Mouse (Mus musculus) frontal cortex, adult (tissue): ENCODE results near the gene Dhh.
A peak's percentile ranks its signal among the peaks of the same experiment; 100 is the strongest.

Experiments used
- ATAC-seq: cut with Nextera tagmentation; 2 replicates; pipeline ENCODE4 v1.9.2; 2017; ENCODE audit warnings: mild to moderate bottlenecking, moderate library complexity, mixed read lengths; ENCODE audit not compliant: low TSS enrichment

Dhh gene

GRCm38 (mm10) chr15:98916016-98916415 lies 17.7 kb upstream of the Dhh start:
- no peak for ATAC-seq

- ATAC-seq = no peak
These were observed 16.6 kb upstream of the Dhh start for GRCm38 (mm10) chr15:98914903-98915302.

GRCm38 (mm10) chr15:98904692-98905091 lies 6.4 kb upstream of the Dhh start:
- no peak for ATAC-seq

- no peak for ATAC-seq
These were observed 4.3 kb upstream of the Dhh start for GRCm38 (mm10) chr15:98902600-98902999.

DNA sequence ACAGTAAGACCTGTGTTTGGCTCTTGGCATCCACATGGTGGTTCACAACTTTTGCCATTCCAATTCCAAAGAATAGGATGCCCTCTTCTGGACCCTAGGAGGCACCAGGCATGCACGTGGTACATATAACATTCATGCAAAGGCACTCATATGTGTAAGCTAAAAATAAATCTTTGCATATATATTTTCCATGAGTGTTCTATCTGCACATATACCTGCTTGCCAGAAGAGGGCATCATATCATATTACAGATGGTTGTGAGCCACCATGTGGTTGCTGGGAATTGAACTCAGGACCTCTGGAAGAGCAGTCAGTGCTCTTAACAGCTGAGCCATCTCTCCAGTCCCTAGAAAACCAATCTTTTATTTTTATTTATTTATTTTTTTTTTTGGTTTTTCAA lies 3.2 kb upstream of the Dhh start:
- no peak for ATAC-seq

GRCm38 (mm10) chr15:98897495-98897894 lies 845 bp downstream of the Dhh start:
- ATAC-seq = no peak

DNA sequence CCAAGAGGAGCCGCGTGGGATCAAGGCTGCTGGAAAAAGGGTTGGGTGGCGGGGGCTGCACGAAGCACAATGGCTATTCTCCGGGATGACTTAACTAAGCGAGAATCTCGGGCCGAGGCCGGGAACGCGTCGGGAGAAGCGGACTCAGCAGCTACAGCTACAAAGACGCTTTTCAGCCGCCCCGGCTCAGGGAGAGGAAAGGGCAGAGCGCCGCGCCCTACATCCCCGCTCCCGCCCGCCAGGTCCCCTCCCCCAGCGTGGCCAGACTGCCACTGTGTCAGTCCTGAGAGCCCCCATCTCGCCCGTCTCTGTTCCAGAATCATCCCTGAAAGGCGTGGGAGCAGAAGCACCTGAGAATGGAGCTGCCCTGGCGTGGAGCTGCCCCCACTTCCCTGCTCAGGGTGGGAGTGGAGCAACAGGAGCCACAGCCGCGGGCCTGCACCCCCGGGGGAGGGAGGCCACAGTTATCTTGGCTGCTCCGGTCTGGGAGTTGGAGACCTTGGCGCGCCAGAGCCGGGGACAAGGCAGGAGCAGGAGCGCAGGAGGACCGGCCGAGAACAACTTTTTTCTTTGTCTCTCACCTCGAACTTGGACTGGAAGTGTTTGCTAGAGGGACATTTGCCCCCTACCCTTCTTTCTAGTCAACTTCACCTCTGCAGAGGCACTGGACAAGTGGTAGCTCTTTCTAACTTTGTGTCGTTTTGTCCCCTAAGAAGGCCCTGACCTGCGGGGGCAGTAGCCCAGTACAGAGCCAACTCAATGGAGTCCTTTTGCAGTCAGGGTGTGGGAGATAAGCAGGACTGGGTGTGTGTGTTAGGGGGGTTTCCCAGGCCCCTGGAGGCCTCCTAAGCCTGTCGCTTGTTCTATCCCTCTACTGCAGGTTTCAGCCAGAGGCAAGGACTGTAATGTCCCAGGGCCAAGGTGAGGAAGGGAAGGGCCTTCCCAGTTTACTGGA lies 2.4 kb downstream of the Dhh start:
- ATAC-seq = no peak

GRCm38 (mm10) chr15:98894746-98895634 lies 3.4 kb downstream of the Dhh start:
- ATAC-seq = no peak

- peak; percentile 29; the same call in 1 of the 2 replicates for ATAC-seq
These were observed 4.2 kb downstream of the Dhh start, which contains the start of gene Rhebl1 for GRCm38 (mm10) chr15:98893940-98894745. Gene Rhebl1 (minus strand): TSS chr15:98894540.

DNA sequence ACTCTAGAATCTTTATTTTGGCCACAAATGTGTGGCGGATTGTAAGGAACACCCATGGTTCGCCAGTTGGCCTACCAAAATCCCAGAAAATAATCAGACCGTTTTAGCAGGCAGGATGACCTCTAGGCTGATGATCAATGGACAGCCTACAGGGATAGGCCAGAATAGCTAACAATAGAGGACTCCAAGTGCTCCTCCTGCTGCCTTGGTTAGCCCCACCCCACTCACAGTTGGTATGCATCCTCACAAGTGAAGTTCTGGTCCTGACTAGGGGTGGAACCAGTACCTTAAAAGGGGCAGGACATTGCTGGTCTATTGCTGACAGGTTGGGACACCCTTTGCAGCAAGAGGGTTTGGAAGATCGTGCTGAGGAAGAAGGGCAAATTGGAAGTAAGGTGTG lies 5.3 kb downstream of the Dhh start:
- ATAC-seq = no peak

GRCm38 (mm10) chr15:98891907-98892606 lies 6.3 kb downstream of the Dhh start:
- peak; percentile 95 for ATAC-seq

- ATAC-seq = no peak
These were observed 7.1 kb downstream of the Dhh start for GRCm38 (mm10) chr15:98891198-98891742.

- ATAC-seq = no peak
These were observed 10.8 kb downstream of the Dhh start for GRCm38 (mm10) chr15:98887526-98887925.

DNA sequence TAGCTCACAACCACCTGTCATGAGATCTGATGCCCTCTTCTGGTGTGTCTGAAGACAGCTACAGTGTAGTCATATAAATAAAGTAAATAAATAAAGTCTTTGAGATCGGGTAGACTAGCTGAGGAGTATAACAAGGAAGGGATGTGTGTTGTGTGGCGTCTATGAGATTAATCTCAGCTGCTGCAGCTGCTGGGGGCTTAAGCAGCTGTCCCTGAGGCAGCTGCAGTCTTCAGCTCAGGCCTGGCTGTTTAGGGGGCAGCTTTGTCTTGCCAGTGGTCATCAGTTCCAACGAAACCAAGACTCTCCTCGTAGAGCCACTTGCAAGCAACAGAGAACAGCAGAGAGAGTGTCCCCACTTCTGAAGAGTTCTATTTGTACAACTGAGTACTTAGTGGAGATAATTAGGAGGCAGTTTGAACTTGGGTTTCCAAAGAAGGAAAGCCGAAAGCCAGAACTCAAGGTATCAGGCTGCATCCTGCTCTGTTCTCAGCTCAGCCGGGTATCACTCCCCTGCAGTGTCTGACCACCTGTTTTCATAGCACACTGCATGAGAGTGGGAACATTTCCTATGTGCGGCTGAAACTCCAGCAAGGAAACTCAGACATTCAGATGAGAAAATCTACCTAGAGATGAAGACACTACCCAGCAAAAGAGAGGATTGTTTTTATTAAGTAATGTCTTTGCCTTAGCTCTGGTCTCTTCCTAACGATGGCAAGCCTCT lies 11.5 kb downstream of the Dhh start:
- ATAC-seq = no peak

DNA sequence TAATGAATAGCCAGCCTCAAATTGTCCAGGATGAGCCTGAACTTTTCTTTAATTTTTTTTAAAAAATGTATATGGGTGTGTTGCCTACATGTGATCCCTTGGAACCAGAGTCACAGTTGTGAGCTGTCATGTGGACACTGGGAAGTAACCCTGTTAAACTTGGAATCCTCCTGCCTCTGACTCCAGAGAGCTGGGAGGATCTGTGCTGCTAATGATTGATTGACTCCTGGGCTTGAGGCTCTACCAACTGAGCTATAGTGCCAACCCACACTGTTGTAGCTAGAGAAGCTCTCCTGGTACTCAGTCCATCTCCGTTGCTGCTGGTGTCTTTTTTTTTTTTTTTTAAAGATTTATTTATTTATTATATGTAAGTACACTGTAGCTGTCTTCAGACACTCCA lies 14.2 kb downstream of the Dhh start:
- no peak for ATAC-seq

DNA sequence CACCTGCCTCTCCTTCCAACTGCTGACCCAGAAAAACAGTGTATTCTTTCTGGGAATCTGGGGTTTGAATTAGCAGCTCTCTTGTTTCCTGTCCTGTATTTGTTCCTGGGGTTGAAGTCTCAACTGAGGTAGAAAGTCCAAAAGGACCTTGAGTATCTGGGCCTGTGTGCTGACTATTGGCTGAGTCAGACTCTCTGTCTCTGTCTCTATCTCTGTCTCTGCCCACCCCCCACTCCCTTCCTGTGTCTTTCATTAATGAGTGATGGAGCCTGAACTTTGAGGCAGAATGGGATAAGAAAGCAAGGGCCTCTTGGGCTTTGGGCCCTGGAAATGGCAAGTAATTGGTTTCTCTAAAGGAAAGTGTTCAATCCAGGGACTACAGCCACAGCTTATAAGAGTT lies 14.7 kb downstream of the Dhh start:
- no peak for ATAC-seq

DNA sequence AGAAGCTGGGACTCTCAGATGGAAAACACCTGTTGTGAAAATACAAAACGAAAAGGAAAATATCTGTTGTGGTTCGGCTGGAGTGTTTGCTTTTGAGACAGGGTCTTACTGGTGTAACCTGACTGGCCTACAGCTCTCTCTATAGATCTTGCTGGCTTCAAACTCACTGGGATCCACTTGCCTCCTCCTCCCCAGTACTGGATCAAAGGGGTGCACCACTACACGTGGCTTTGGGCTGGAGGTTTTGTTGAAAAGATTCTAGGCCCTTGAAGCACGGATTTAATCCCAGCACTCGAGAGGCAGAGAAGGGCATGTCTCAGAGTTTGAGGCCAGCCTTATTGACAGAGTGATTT lies 16.7 kb downstream of the Dhh start:
- peak; percentile 13; the same call in 1 of the 2 replicates for ATAC-seq

GRCm38 (mm10) chr15:98880978-98881655 lies 17.2 kb downstream of the Dhh start:
- peak; percentile 96 for ATAC-seq

DNA sequence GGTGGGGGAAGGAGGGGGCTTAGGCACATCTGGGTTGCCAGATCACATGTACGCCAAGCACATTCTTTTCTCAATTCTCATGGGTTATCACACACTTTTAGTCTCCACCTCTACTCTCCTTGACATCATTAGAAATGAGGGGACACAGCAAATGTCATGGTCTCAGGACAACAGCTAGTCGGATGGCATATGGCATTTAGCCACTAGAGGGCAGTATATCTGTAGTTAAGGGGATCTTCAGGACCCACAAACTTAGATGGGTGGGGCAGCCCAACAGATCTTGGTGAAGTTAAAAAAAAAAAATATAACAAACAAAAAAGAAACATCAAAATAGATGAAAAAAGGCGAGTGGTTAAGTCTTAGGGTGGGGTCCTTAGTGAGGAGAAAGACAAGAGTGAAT lies 21.0 kb downstream of the Dhh start:
- no peak for ATAC-seq
